Mouse (Mus musculus): ENCODE measurements around the gene Btg4.

Gene Btg4

GRCm38 (mm10) chr9:51060601-51061000, at the start of gene Btg4:
TSS of gene Btg4 (plus strand) at chr9:51060901.
- no peak for ATAC-seq (ENCODE audit: low TSS enrichment)

DNA sequence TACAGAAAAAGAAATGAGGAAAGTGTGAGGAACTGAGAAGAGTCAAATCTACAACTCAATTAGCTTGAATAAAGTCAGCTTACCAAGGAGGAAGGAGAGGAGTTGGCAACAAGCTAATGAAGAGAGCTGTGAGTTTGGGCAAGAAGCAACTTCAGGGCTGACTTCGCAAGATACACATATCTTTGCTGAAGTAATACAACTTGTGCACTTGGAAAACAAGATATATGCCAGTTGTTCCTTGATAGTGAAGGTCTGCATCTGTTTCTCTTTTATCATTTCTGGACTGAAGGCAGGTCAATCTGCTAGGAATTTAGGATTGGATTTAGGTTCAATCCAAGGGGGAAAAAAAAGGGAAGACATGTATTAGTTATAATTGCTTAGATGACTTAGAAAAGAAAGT, 47.1 kb upstream of the Btg4 start:
- ATAC-seq (ENCODE audit: low TSS enrichment), result no peak

GRCm38 (mm10) chr9:51015732-51016131, 45.0 kb upstream of the Btg4 start:
- ATAC-seq (ENCODE audit: low TSS enrichment), result no peak

DNA sequence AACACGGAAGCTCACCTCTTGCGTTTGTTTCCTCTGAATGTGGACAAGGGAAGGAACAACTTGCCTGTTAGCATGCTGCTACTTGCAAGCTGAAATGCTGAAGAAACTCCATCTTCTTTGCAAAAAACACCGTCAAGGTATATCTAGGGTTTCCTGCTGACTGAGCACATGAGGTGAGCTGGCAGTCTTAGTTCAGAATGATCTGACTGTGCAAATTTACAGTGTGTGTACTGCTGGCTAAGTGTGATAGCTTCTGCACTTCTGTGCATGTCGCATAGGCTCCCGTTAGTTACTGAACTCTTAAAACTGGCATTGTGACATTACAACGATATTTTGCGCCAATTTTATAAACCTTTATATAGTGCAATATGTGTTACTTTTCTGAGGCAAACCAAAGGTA, 41.0 kb upstream of the Btg4 start:
- ATAC-seq (ENCODE audit: low TSS enrichment), result no peak

DNA sequence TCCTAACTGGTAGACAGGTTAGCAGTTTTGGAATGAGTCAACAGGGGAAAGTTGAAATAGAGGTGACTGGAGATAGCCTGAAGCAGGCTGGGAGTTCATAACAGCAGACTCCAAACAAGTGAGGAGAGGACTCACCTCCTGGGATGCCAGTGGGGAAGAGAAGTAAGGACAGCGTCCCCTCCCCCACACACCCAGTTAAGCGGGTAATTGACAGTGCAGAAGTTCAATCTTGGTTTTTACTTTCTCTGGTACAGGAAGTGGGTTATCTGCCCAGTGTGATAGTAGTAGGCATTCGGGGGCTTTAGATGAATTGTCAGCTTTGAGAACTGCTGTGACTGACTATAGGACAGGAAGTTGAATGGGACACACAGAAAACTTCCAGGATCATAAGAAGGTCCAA, 40.4 kb upstream of the Btg4 start:
- ATAC-seq (ENCODE audit: low TSS enrichment), result no peak

DNA sequence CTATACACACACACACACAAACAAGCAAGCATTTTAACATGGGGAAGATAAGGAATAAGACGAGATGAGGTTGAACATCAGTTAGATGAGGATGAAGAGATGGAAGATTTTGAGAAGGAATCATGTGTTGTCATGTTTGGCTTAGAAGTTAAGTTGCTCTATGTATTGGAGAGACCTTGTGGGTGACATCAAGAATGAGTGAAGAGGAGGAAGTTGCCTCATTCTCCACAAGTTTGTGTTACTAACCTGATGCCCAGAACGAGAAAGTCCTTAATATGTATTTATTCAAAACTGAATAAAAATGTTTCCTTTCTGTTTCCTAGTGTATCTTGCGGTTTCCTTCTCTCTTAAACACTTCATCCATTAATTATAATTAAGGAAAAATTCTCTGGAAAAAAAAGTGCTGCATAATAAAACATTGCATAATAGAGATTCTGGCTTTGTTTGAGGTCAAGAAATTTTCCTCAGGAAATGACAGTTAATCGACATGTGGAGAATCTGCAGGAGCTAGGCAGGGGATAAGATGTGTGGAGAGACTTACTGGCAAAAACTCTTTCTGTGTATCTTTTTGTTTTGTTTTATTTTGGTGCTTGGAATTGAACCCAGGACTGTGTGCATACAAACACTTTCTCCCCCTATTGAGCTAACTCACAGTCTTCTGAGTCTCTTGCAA, 39.4 kb upstream of the Btg4 start:
- no peak for ATAC-seq (ENCODE audit: low TSS enrichment)

GRCm38 (mm10) chr9:51026952-51027351, 33.7 kb upstream of the Btg4 start:
- no peak for ATAC-seq (ENCODE audit: low TSS enrichment)

- no peak for ATAC-seq (ENCODE audit: low TSS enrichment)
Observed at GRCm38 (mm10) chr9:51030147-51030546, 30.6 kb upstream of the Btg4 start.

GRCm38 (mm10) chr9:51031603-51032002, 29.1 kb upstream of the Btg4 start:
- ATAC-seq (ENCODE audit: low TSS enrichment), result no peak

GRCm38 (mm10) chr9:51032291-51032690, 28.4 kb upstream of the Btg4 start:
- ATAC-seq (ENCODE audit: low TSS enrichment), result no peak

DNA sequence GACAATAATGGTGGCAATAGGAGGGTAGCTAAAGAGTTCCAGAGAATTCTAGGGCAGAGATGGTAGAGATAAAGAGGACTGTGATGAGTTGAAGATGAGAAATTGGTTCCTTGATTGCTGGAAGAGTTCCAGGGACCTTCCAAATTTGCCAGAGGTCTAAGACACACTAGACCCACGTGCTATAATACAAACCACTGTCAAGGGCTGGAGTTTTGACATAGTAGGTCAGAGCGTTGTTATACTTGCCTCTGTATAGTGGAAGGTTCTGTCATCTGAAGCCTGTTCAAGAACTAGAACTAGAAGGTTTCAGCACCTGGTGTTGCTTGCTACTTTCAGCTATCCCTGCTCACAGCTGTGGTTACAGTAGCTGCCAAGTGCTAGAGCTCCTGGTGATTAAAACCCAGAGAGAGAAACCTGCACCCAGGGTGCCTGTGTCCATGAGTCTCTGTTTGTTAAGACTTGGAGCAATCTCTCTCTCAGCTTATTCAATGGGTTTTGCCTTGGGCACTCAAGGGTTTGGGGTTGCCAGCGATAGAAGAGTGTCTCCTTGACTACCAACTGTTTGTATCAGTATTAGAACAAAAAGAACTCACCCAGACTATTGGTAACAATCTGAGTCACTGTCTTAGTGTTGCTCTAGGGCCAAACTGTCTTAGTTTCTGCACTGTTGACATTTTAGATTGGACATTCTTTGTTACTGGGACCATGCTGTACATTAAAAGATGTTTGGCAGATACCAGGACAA, 27.7 kb upstream of the Btg4 start:
- ATAC-seq (ENCODE audit: low TSS enrichment), result no peak

GRCm38 (mm10) chr9:51041491-51041980, 19.2 kb upstream of the Btg4 start:
- ATAC-seq (ENCODE audit: low TSS enrichment), result no peak

- peak; percentile 57; the same call in 1 of the 2 replicates for ATAC-seq (ENCODE audit: low TSS enrichment)
Observed at GRCm38 (mm10) chr9:51042136-51042535, 18.6 kb upstream of the Btg4 start.

GRCm38 (mm10) chr9:51052180-51052579, 8.5 kb upstream of the Btg4 start:
- ATAC-seq (ENCODE audit: low TSS enrichment), result no peak

- 0 out of 2 replicates have a peak, but pooled peaks have one; percentile 51 for ATAC-seq (ENCODE audit: low TSS enrichment)
Observed at GRCm38 (mm10) chr9:51056360-51057324, 4.1 kb upstream of the Btg4 start.

DNA sequence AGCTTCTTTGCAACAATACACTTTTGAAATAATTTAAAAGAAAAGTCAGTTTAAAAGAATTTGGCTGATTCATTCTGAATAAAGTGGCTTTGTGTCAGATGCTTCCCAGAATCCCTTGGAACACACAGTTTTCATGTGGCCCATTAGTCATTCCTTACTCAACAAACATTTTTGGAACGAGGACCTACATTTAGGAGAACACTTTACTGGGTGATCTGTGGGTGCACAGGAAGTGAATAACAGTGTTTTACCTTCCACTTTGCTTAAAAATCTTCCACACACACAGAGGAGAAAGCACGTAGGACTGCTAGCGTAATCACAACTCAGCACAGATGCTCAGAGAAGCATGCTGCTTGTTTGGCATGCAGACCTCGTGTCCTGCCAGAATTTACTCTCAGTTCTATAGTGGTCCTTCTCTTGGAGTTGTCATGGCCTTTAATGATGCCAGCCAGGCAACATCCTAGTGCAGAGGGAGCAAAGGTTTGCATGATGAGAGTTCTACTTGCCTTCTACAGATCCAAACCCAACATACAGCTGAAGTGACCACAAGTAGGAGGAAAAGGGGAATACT, 1.7 kb upstream of the Btg4 start:
- peak; percentile 96 for ATAC-seq (ENCODE audit: low TSS enrichment)

DNA sequence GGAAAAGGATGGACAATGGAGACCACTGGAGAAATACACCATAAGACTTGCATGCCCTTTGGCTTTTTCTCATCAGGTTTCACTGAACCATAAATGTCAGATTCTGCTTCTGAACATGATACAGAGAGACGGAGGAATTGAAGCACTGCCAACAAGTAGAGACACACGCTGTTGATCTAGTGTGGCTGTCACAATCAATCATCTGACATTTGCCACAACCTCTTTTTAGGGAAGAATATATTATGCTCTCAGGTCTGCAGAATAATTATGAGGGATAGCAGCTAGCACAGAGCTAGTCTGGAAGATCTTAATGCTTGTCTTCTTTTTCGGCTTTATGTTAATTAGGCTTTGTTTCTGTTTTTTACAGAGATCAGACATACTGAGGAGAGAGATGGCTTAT, 7.5 kb downstream of the Btg4 start:
- no peak for ATAC-seq (ENCODE audit: low TSS enrichment)

- no peak for ATAC-seq (ENCODE audit: low TSS enrichment)
Observed at GRCm38 (mm10) chr9:51070801-51071200, 10.1 kb downstream of the Btg4 start.

DNA sequence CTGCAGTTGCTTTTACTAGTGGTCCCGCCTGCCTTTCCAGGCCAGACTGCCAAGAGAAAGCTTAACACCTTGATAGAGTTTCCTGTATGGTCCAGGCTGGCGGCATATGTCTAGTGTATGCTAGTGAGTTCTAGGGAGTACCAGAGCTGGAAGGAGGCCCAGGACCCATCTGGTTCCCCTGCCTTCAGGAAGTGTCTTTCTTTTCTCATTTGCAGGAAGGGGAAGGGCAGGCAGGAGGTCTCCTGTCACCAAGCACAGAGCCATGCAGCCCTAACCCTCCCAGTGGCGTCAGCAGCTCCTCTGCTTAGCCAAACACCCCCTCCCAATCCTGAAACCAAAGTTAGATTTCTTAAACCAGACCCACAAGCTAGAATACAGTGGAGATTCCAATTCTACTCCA, 15.1 kb downstream of the Btg4 start:
- ATAC-seq (ENCODE audit: low TSS enrichment), result peak; percentile 44; the same call in 1 of the 2 replicates

- ATAC-seq (ENCODE audit: low TSS enrichment), result peak; percentile 13; the same call in 1 of the 2 replicates
Observed at GRCm38 (mm10) chr9:51076300-51076978, 15.7 kb downstream of the Btg4 start.

GRCm38 (mm10) chr9:51076979-51077315, 16.2 kb downstream of the Btg4 start, which contains the start of gene Layn:
TSS of gene Layn (minus strand) at chr9:51077094.
- ATAC-seq (ENCODE audit: low TSS enrichment), result peak; percentile 73
